Mouse (Mus musculus) T-cell, adult 2 months (primary cell): ENCODE measurements around the gene Klf12.

ENCODE experiments used
- DNase-seq: peaks from one replicate; pipeline ENCODE4 v3.0.0; 2022; ENCODE audit warnings: low spot score

Klf12 gene

DNA sequence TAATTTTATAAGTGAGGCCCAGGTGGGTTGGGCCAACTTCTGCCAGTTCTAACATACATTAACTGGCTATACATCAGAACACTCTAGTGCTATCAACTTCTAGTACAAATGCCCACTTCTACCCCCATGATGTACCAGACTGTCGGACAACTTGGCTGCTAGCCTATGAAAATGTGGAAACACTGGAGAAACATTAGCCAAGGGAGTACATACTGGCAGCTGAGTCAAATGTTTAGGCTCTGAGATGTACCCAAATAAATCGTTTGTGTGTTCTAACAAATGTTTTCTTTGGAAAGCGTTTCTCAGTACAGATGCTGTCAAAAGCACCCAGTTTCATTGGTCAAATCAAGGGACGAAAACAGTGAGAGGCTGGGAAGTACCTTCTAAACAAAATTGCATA, 152.0 kb downstream of the Klf12 start:
- no peak for DNase-seq

DNA sequence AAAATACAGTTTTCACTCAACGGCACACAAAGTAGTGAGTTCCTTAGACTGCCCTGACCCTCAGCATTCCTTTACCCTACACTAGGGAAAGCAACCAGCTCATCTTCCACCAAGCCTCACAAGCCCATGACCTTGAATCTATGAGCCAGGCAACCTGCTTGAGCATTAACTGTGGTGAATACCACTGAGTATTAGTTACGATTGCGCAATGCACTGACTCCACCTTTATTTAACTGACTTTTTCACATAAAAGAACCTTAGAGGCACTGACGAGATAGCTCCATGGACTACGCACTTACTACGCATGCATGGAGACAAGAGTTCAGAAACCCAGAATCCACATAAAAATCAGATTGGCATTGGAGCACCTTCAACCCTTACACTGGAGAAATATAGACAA, 158.4 kb downstream of the Klf12 start:
- DNase-seq, result no peak

DNA sequence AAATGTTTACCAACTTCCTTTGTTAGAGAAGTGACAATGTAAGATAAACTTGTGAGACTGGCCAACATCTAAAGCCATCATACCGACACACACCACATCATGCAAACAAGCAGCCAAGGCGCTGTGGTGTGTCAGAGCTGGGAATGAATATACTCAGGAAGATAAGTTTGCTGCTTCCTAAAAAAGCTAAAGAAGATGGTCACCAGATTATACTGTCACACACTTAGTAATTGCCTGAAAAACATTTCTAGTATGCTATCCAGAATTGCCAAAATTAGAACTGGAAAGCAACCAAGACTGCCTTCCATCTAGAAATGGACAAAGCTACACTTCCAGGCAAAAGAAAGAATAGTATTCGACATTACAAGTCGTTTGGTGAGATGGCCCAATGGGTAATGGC, 163.4 kb downstream of the Klf12 start:
- DNase-seq, result no peak

DNA sequence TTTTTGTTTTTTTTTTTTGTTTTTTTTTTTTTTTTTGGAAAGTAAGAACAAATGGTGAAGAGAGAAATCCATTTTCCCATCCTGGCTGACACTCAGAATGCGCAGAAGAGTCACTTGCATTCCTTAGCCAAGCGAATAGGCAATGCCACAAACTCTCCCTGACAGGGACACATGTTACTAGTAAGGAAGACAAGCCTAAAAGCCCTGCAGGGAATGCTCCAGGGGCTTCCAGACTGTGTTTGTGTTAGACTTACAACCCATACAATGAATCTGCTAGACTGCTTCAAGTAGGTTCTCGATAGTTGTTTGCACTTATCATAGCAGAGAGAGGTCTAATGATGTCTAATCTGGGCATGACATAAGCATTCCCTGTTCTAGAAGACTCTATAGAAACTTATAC, 164.6 kb downstream of the Klf12 start:
- DNase-seq, result no peak

DNA sequence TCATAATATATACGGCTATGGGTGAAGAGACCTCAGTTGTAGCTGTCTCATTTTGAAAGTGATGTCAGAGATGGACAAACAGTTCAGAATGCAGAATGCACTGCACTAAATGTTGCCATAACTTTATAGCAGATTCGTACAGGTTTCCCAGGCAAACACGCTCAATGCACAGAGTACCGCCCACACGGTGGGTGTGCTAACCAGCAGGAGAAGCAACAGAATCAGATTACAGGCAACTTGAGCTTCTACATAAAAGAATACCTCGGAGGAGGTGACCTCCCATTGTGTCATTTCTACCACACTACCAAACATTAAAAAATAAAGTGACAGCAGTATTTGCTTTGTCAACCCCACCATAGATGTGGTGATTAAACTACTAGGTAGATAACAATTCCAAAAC, 171.1 kb downstream of the Klf12 start:
- no peak for DNase-seq

DNA sequence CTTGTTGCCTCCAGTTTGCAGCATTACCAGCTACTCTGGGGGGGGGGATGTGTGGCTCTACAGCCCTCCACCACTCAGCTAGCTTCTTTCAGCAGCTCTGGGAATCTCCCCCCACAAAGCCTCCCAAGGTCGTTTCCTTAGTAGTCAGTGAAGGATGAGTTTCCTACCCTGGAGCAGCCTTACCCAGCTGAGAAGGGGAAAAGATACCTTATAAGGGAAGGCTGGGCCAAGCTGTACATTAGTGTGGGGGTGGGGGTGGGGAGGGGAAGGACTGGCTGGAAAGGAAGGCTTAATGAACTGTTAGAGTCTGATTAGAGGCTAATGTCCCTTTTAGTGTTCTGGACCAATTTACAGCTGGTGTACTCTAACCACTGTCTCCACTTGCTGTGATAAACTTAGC, 172.7 kb downstream of the Klf12 start:
- no peak for DNase-seq

DNA sequence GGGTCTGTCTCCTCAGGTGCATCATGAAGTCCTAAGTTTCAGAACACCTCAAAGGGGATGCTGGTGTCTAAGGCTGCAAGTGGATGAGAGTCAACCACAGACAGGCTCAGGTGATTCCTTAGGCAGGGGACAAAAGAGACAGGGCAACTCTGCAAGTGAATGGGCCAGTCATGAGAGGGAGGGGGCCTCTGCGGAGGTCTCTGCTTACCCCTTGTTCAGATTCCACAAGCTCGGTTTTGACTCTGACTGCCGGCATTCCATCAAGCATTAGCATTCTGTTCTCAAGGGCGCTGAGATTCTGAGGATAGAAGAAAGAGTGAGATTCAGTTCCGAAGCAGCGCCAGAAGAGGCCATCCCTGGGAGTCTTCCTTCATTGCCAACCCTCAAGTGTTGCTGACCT, 174.9 kb downstream of the Klf12 start:
- DNase-seq, result no peak

DNA sequence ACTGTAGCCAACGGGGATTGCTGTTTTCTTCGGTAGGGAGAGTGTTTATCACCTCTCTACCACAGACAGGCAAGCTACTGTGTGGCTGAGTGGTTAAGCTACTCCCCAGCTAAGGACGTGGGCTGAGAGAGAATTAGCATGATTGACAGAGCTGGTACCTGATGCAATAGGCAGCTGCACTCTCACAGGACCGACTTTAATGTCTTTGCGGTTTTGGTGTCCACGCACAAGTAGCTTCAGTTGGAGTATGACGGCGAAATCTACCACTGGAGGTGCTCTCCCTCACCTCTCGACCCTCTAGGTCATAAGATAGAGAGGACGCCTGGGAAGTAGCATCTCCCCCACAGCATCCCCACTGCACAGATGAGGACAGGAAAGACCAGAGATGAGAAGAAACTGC, 178.9 kb downstream of the Klf12 start:
- DNase-seq, result no peak

DNA sequence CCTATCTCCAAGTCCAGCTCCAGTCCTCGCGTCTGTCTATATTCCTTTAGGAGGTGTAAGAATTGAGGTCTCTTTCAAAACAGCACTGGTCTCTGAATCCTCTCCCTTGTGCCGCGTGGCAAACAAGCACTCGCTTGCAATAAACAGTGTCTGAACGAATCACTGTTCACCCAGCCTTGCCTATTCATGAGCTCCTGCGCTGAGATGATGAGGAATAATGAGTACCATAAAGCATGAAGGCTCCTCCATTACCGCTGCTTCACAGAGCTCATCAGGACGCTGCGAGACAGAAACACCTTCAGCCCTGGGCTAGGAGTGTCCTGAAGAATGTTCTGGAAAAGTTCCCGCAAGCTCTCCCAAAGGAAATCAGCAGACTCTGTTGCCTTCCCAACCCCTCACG, 179.7 kb downstream of the Klf12 start:
- DNase-seq, result no peak

DNA sequence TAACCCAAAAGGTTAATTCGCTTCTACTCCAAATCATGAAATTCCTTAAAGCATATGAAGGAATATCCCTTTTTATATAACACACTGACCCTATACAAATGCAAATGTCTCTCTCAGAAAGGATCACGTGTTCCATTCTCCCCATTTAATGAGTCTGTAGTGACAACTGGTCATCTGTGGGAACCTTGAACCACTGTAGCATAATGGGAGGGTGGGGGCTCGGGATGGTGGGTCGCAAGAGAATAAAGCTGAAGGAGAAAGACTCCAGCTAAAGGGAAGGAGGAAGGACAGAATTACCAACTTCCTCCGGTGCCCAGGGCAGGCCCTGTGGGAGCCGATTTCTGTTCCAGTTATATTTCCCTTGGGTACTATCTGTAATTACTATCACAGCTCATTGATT, 180.7 kb downstream of the Klf12 start:
- no peak for DNase-seq

DNA sequence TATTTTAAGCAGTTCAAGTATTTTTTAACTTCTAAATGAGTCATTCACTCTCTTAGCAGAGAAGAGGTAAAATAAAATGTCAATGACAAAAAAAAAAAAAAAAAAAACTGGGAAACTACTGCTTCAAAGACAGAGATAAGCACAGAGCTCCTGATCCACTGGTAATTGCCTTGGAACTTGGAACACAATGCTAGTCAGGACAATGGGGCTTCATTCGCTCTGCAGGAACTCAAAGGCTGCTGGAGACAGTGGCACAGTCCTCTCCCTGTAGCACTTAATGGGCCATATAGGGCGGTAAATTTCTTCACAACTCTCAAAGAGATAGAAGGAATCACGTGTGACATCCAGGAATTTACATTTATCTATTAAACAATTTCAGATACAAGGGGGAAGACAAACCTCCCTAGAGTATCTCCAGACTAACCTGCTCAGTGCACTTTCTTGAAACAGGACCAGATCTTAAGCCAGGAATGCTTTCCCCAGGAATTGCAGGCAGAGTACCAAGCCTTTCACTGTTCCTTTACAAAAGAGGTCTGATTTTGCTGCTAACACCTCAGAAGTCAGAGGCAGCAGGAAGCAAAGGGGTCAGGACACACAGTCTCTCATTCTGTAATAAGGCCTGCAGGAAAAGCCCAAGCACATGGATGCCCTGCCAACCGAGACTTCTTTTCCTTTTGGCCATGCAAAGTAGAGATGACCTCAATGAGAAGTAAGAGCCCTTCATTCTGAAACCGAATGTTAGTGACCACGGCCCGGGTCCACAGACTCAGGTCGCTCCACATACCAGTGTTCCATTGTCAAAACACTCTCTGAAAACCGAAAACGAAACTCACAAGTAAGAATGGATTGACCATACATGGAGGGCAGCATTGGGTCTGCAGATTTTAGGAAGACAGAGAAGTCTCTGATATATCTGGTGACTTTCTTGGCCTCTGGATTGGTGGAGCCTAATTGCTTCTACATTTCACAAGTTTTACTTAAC, 187.0 kb downstream of the Klf12 start:
- DNase-seq, result no peak

DNA sequence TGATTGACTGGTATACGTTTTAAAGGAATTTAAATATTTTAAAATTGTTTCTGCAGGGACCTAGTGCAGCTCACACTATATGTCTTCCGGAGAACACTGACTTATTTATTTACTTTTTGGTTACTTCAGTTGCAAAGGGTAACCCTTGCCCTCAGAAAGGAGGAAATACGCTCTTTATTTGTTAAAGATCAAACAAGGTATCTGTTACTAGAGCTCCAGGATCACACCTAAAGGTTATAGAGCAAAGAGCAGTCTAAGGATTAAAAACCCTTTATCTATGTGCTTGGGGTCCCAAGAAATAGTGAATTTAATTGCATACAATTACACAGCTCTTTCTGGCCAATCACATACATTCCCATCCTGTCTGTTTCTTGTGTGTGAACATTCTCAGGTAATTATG, 188.7 kb downstream of the Klf12 start:
- no peak for DNase-seq

DNA sequence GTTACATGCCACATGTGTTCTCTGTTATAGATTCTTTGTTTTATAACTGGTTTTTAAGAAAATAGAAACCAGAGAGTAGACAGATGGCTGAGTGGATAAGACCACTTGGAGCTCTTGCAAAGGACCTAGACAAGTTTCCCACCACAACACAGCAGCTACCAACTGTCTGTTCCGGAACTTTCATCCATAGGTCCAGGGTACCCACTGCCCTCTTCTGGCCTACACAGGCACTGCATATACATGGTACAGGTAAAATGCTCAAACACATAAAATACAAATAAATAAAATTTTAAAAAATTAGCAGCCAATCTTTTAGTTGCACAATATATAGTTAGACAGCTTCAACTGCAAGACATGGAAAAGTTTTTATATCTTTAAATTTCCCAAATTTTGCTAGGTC, 194.0 kb downstream of the Klf12 start:
- no peak for DNase-seq

DNA sequence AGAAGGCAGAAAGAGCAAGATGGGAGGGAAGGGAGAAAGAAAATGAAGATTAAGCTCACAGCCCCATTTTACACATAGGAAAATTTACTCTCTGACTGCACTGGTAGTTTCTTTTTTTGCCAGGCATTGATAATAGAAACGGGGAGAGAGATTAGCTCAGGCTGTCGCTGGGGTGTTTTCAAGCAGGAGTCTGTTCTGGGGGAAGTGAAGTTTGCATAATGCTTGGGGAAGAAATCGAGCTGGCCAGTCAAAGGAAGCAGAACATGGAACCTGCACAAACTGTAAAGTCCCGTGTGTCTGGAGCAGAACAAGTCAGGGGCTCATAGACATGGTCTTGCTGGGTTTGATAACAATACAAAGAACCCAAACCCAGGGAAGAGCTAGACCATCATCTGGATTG, 204.9 kb downstream of the Klf12 start:
- no peak for DNase-seq

DNA sequence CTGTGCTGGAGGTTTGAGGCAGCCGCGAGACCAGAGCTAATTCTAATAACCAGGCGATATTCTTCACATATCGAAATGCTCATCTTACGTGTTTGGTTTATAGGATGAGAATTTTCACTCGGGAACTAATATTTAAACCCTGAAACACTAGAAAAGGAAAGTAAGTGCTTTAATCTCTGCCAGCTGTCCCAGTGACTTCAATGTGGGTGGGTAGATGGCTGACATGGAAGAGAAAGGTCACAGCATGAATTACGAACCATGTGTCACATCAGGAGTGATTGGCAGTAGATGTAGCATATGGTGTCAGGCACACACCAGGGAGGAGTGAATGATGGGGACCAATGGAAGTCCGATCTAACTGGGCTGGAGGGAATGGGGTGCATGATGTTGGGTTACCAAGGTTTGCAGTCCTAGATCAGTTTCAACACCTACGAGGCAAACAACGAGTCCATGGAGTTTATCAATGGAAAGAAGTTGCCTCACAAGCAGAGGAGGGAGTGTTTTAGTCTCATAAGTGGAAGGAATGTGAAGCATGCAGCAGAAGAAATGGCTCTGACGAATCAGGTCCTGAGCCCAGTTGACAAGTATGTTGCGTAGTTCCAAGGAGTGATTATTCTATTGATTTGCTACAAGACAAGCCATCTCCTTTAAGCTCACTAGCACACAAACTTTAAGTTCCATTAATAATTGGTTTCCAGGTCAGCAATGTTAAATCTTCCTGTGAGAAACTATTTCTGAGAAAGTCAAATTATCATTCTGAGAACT, 211.9 kb downstream of the Klf12 start:
- no peak for DNase-seq

DNA sequence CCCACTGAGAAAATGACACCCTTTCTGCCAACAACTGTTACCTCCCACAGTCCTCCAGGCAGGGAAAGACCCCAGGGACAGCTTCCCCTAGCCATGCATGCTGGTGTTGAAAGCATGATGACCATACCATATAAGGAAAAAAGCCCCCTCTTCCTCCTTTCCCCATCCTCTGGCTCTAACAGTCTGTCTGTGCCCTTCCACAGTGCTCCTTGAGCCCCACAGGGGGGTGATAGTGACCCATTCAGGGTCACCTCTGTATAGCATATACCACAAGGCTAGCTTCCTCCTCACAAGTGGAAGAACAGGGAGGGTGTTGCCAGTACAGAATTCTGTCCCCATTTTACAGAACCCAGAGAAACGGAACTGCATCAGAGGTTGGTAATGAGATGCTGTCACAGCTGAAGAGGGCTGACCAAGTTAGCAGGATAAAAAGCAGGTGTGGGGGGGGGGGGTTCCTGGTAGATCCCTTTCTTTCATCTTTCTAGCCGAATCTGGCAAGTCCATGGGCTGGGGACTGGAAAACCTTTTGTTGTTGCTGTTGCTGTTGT, 214.9 kb downstream of the Klf12 start:
- no peak for DNase-seq

DNA sequence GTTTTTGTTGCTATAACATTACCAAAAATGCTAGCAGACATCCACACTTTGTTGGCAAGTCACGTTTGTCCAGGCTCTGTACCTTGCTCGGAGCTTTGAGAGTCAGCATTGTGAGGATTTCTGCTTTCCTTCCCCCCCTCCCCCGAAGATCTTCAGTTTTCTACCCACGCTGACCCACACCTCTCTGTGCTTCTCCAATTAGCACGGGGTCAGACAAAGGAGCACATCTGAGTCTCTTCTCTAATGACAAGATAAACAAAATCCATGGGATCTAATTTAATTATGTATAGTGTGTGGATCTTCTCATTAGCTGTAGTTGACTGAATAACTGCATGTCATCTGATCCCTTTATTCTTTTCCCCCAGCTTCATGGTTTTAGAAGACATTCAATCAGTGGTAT, 215.8 kb downstream of the Klf12 start:
- DNase-seq, result no peak

DNA sequence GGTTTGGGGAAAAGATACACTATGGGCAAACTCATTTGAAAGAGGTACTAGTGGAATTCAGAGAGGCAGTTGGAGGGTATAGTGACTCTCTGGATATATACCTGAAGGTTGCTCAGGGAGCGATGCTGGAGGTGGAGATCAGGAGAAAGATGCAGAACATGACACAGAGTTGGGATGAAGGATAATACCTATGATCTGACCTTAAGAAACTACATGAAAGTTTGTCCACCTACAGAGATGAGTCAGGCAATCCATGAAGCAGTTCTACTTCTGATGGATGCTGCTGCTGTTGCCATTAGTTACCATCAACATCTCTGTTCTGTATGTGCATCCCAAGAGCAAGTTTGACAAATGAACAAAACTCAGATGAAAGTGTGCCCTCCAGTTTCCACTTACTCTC, 222.0 kb downstream of the Klf12 start:
- DNase-seq, result no peak

DNA sequence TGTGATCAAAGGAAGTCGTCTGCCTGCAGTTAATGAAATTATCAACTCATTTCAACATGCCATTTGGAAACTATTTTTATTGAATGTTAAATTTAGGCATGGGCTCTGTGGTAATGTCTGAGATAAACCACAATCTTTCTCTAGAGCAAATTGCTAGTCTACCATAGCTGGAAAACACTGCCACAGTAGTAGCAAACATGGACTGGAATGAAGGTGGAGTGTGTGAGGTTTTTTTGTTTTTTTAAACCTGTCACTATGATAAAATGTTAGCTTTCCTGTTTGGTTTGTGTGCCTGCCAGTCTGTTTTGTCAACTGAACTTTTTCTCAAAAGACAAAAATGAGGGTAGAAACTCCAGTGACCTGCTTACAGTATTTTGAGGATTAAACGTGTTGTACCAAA, 230.3 kb downstream of the Klf12 start:
- no peak for DNase-seq

DNA sequence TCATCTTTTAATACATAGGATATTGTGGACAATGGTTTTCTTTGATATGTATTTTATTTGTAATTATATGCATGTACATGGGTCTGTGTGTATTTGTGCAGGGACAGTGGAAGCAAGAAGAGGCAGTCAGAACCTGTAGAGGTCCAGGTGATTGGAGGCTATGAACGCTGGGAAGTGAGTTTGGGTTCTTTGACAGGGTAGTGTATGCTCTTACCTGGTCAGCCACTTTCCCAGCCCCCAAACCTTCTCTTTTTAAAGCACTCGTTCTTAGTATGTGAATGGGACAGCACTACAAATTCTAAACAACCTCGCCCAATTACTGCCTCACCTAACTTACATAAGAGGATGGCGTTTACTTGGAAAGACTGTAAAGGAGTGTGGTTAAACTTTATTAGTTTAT, 231.0 kb downstream of the Klf12 start:
- no peak for DNase-seq

DNA sequence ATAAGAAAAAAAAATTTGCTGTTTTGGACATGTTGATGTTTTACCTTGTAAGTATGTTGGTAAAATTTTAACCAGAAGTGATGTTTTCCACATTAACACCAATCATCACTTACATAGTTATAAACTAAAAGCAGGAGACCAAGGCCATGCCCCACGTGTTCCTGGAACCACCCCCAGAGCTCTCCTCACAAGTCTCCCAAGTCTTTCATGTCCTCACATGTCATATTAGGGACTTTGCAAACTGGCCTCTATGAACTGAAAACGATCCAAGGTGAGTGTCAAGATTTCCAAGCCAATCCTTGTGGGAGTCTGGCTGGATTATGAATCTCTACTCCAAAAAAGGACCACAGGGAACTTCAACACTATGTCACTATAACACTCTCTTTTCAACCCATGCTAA, 231.6 kb downstream of the Klf12 start:
- DNase-seq, result no peak

DNA sequence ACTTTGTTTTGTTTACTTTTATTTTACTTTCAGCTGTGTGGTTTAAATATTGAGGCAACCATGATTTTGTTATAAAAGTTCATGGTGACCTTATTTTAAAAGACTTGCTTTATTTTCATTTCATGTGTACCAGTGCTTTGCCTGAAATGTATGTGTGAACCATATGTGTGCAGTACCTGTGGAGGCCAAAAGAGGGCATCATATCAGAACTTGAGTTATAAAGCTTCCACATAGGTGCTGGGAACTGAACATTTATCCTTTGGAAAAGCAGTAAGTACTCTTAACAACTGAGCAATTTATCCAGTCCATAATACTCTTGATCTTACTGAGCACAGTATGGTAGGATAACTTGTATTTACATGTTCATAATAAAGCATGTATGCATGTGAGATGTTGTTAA, 239.0 kb downstream of the Klf12 start:
- DNase-seq, result no peak

DNA sequence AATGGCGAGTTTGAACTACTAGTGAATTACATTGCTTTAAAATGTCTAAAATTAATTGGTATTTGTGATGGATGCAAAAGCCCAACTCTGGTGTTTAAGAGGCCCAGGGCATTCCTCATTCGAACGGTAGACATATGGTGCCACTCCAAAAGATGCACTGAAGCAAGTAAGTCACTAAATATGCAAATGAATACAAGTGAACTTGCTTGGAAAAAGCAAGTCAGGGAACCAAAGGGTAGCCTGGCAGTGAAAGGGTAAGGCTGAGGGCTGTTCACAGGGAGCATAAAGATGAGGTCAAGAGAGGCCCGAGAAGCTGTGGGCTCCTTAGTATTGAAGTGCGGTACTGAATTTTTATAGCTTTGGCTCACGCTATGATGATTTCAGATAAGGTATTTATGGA, 242.7 kb downstream of the Klf12 start:
- DNase-seq, result no peak
